Mouse (Mus musculus): Measurements from ENCODE around the gene 9930111J21Rik2. TPM values are rescaled to one million over a fixed set of nuclear protein-coding genes. Genes with fewer than 3 reads are reported as not detected.
"Not testable (repeated sequence)": the region's sequence is repeated elsewhere in the genome, so short reads cannot be mapped to it uniquely, and the experiment has no call there.

Gene 9930111J21Rik2
- polyA plus RNA-seq, 1 experiment from 2014 or later: 0.24 TPM

DNA sequence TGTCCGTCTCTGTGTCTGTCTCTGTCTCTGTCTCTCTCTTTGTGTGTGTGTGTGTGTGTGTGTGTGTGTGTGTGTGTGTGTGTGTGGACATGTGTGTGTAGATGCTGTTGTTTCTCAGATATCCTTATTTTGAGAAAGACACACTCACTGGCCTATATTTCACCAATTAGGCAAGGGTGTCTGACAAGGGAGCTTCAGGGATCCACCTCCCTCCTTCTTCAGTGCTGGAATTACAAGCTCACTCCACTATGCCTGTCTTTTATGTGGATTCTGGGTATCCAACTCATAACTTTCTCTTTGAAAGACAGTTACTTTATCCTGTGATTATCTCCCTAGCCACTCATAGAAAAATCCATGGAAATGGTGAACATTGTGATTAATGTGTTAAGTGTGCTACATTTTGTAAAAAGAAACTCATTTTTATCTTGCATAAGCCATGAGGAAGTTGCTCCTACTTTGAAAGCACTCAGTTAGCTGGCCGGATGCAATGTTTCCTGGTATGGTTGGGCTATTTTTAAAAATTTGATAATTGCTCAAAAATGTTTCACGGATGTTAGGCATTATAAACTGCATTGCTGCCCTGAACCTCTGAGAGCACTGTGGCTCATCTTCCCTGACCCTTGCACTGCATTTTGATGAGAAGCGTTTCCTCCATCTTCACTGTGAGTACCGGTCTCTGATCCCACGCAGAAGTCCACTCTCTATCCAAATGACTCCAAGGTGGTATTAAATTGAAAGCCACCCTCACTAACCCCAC, 25.1 kb upstream of the 9930111J21Rik2 start, which contains the start of gene Ifi47:
Gene Ifi47 (plus strand): TSS at position 587 of the 757 bp plus-strand sequence.
- H3K27ac ChIP-seq (ENCODE audit: poor library complexity, severe bottlenecking); H3K27me3 ChIP-seq (replicated peaks); H3K9ac ChIP-seq; H3K4me1 ChIP-seq (replicated peaks); H3K4me2 ChIP-seq; H3K36me3 ChIP-seq; H3K9me3 ChIP-seq (replicated peaks); ATAC-seq (ENCODE audit: insufficient number of reproducible peaks, low FRiP score); H3K4me3 ChIP-seq: not testable (repeated sequence)
- 61% methylated on average over 6 of the region's 6 CpGs for WGBS

DNA sequence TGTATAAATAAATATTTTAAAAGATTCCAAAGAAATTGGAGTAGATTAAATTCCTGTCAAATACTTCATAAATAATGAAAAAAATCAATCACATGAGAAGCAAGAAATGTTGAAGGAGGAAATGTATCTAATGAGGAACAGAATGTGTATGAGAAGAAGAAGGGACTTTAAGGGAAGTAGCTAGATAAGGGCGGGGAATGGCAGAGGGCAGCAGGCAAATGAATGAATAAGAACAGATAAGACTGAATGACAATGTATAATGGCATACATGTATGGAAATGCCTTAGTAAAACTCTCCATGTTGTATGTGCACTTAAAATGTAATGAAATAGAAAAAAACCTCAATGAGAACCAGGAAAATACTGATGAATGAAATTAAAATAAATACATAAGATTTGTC, 17.3 kb upstream of the 9930111J21Rik2 start:
- ATAC-seq (ENCODE audit: insufficient number of reproducible peaks, low FRiP score): no peak
- no peak overlapping the region for H3K4me2 ChIP-seq
- no peaks in the 10 kb centered on the region for H3K4me1 ChIP-seq (replicated peaks)
- no peaks in the 10 kb centered on the region for H3K27me3 ChIP-seq (replicated peaks)
- no peak overlapping the region for H3K27ac ChIP-seq (ENCODE audit: poor library complexity, severe bottlenecking)
- 70% methylated on average over 1 of the region's 1 CpGs for WGBS
- H3K36me3 ChIP-seq: no peaks in the 10 kb centered on the region
- H3K9me3 ChIP-seq (replicated peaks): no peaks in the 10 kb centered on the region
- no peak overlapping the region for H3K9ac ChIP-seq
- no peak overlapping the region for H3K4me3 ChIP-seq

DNA sequence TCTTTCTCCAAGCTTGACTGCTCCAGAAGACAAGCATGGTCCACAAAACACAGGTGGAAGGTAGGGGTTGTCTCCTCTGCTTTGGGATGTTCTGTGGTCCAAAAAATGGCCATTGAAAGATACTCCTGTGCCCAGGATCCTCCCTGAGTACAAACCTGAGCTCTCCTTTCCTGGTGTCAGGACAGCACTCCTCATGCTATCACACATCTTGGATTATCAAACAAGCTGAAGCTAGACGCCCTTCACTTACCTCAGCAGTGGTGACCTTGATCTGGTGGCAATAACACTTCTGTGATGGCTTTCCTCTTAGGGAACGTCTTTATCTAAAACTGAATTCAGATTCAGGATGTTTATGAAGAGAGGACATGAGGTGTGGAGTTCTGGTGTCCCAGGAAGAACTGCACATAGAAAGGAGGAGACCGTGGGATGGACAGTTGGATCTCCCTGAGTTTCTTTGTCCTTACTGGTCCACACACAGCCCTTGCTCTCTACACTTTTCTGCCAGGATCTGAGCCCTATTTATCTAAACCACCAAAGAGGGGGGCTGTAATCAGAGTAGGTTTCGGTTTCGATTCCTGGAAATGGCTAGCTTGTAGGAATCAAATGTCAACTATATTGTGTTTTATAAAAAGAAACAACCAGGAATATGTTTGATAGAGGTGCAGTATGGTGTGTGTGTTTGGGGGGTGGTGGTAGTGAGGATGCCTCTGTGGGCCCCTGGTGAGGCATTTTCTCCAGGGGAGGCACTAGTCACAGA, 12.8 kb upstream of the 9930111J21Rik2 start, which contains the start of gene Tgtp2:
Gene Tgtp2 (minus strand): TSS at position 494 of the 757 bp plus-strand sequence.
- not testable (repeated sequence) for H3K27me3 ChIP-seq (replicated peaks); H3K27ac ChIP-seq (ENCODE audit: poor library complexity, severe bottlenecking); ATAC-seq (ENCODE audit: insufficient number of reproducible peaks, low FRiP score); H3K36me3 ChIP-seq; H3K4me2 ChIP-seq; H3K4me1 ChIP-seq (replicated peaks); H3K9me3 ChIP-seq (replicated peaks); H3K4me3 ChIP-seq; H3K9ac ChIP-seq
- 60% methylated on average over 5 of the region's 5 CpGs for WGBS

DNA sequence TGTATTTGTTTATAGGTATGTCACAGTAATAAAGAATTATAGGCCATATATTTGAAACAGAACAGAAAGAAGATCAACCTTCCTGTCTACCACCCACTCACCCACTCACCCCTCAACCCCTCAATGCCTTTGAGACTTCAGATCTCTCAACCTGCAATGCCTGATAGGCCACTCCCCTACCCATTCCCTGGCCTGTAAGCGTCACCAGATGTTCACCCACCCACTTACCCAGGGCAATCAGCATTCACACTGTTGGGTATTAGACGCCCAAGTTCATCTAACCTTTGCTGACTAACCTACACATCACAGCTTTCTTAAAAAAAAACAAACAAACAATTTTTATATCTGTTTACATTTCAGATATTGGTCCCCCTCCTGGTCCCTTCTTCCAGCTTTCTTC, 10.8 kb upstream of the 9930111J21Rik2 start:
- not testable (repeated sequence) for ATAC-seq (ENCODE audit: insufficient number of reproducible peaks, low FRiP score); H3K4me1 ChIP-seq (replicated peaks); H3K4me2 ChIP-seq; H3K4me3 ChIP-seq; H3K9ac ChIP-seq; H3K27ac ChIP-seq (ENCODE audit: poor library complexity, severe bottlenecking); H3K27me3 ChIP-seq (replicated peaks); H3K9me3 ChIP-seq (replicated peaks); H3K36me3 ChIP-seq
- 59% methylated on average over 2 of the region's 2 CpGs for WGBS

DNA sequence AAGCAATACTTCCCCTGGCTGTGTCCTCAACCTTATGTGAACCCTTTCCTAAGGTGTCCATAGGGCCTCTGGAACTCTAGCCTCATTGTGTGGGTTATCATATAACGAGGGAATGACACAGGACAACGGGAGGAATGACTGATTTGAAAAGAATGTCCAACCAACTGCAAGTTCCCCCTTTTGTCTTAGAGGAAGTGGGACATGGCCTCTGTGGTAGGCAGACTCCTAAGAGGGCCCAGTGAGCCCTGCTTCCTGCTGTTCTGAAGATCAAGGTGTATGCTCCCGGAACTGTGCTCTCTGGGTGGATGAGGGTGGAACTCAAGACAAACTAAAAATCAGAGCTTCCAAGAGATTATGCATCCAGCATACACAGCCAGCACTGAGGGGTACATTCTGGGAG, 9.0 kb upstream of the 9930111J21Rik2 start:
- not testable (repeated sequence) for H3K4me1 ChIP-seq (replicated peaks); H3K4me3 ChIP-seq; ATAC-seq (ENCODE audit: insufficient number of reproducible peaks, low FRiP score); H3K9ac ChIP-seq; H3K27me3 ChIP-seq (replicated peaks); H3K36me3 ChIP-seq; H3K27ac ChIP-seq (ENCODE audit: poor library complexity, severe bottlenecking); H3K4me2 ChIP-seq; H3K9me3 ChIP-seq (replicated peaks)
- WGBS: 32% methylated on average over 2 of the region's 3 CpGs

DNA sequence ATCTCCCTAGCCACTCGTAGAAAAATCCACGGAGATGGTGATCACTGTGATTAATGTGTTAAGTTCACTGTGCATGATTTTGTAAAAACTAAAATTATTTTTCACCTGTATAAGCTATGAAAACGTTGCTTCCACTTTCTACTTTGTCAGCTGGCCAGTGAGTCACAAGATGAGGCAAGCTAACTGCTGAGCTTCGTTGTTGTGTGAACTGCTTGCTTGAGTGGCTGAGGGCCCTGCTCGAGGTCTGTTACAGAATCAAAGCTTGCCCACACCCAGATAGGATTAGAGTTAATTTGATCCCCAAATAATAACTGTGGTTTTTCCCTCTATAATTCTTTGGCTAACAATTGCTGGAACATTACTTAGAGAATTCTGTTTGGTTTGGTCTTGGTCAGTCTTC, 852 bp upstream of the 9930111J21Rik2 start:
- not testable (repeated sequence) for H3K27ac ChIP-seq (ENCODE audit: poor library complexity, severe bottlenecking); H3K4me1 ChIP-seq (replicated peaks); ATAC-seq (ENCODE audit: insufficient number of reproducible peaks, low FRiP score); H3K36me3 ChIP-seq; H3K4me2 ChIP-seq; H3K4me3 ChIP-seq; H3K27me3 ChIP-seq (replicated peaks); H3K9ac ChIP-seq; H3K9me3 ChIP-seq (replicated peaks)
- WGBS: no CpG with 5 or more reads among the region's 5 CpGs

DNA sequence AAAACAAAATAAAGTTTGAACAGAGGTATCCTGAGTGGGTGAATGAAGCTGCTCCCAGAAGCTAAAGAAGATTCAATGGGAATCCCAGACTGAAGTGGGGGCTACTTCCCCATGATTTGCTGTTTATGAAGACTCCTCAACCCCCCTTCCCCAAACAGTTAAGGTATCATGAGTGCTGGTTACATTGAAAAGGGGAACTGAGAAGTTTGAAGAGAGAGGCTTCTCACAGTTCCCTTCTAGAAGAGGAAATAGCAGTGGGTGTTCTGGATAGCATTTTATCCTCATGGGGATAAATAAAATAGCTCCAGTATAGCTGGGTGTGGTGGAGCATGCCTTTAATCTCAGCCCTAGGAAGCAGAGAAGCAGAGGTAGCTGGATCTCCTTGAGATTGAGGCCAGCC, 978 bp downstream of the 9930111J21Rik2 start:
- not testable (repeated sequence) for H3K4me1 ChIP-seq (replicated peaks); H3K4me2 ChIP-seq; H3K9ac ChIP-seq; H3K4me3 ChIP-seq; ATAC-seq (ENCODE audit: insufficient number of reproducible peaks, low FRiP score); H3K27ac ChIP-seq (ENCODE audit: poor library complexity, severe bottlenecking); H3K9me3 ChIP-seq (replicated peaks); H3K36me3 ChIP-seq; H3K27me3 ChIP-seq (replicated peaks)

DNA sequence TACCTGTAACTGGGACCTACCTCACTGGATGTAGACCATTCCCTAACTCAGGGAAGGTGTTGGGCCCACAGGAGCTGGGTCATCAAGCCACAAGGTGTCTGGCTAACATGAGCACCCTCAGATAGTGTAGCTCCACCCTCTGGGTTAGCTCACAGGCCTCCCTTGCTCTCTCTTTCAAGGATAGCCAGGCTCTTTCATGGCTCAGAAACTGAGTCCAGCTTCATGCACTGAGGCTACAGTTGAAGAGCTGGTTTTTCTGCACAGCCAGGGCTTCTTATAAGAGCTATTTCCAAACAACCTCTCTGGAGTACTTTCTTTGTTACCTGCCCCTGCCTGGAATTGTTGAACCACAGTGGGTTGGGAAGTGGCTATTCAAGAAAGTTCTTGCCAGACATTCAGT, 39.0 kb downstream of the 9930111J21Rik2 start:
- ATAC-seq (ENCODE audit: insufficient number of reproducible peaks, low FRiP score); H3K27ac ChIP-seq (ENCODE audit: poor library complexity, severe bottlenecking); H3K9me3 ChIP-seq (replicated peaks); H3K4me1 ChIP-seq (replicated peaks); H3K4me2 ChIP-seq; H3K4me3 ChIP-seq; H3K9ac ChIP-seq; H3K36me3 ChIP-seq; H3K27me3 ChIP-seq (replicated peaks): not testable (repeated sequence)

DNA sequence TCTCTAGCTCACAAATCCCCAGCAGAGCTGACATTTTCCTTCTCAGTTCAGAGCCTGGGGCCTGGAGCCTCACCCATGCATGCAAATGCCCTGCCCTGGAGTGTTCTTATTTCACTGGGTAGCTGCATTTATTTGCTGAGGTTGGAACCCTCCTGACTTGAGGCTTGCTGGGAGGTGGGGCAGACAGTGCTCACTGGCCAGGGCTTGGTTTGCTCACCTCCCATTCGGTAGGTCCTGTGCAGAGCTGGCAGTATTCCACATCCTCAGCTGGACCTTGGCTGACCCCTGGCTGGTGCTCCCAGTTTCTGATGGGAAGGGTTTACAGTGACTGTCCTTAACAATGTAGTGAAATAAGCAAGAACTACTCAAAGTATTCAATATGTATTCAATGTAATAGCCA, 44.3 kb downstream of the 9930111J21Rik2 start:
- not testable (repeated sequence) for H3K4me2 ChIP-seq; H3K4me1 ChIP-seq (replicated peaks); H3K36me3 ChIP-seq; H3K9me3 ChIP-seq (replicated peaks); H3K9ac ChIP-seq; H3K27me3 ChIP-seq (replicated peaks); H3K4me3 ChIP-seq; H3K27ac ChIP-seq (ENCODE audit: poor library complexity, severe bottlenecking)
- ATAC-seq (ENCODE audit: insufficient number of reproducible peaks, low FRiP score): 0 out of 2 replicates have a peak, but pooled peaks have one; percentile 29
- WGBS: 25% methylated on average over 1 of the region's 1 CpGs

DNA sequence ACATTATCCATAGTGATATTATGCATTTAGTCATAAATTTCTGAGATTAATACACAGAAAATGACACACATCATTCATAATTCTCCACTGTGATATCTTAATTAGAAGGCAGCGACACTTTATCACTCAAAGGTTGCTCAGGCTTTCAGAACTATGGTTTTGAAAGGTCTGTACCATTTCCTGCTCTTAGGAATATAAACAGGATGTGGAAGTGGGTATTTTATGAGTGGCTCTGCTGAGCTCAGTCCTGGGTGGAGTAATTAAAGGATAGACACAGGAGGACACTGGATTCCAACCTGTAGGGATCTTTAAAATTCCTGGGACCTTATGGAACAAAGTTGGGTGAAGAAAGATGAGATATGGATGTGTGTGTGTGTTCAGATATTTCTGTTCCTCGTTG, 44.7 kb downstream of the 9930111J21Rik2 start:
- H3K27me3 ChIP-seq (replicated peaks); H3K4me1 ChIP-seq (replicated peaks); H3K36me3 ChIP-seq; H3K27ac ChIP-seq (ENCODE audit: poor library complexity, severe bottlenecking); H3K9ac ChIP-seq; H3K4me3 ChIP-seq; H3K9me3 ChIP-seq (replicated peaks); H3K4me2 ChIP-seq; ATAC-seq (ENCODE audit: insufficient number of reproducible peaks, low FRiP score): not testable (repeated sequence)
- 29% methylated on average over 2 of the region's 2 CpGs for WGBS

DNA sequence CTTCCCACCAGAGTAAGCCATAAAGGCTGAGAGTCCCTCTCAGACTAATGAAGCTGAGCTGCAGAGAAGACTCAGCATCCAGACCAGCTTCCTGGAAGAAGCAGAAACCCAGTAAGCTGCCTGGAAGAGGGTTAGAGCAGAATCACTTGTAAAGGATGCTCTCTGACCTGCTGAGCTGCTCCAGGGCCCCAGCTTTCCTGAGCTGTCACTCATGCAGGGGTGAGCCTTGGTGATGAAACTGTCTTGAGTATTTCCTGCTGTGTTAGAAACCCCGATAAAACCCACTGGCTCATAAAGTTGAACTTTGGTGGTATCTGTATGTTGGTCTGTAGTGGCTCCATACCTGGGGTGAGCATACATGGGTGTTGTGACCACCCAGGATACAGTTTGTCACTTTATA, 50.6 kb downstream of the 9930111J21Rik2 start:
- not testable (repeated sequence) for H3K4me3 ChIP-seq; H3K36me3 ChIP-seq; H3K27ac ChIP-seq (ENCODE audit: poor library complexity, severe bottlenecking); H3K4me1 ChIP-seq (replicated peaks); H3K27me3 ChIP-seq (replicated peaks); ATAC-seq (ENCODE audit: insufficient number of reproducible peaks, low FRiP score); H3K4me2 ChIP-seq; H3K9me3 ChIP-seq (replicated peaks); H3K9ac ChIP-seq
- 64% methylated on average over 1 of the region's 1 CpGs for WGBS

All from heart, embryonic 12.5 days (tissue).